Mouse (Mus musculus): ENCODE measurements around the gene Krtap17-1.

The Krtap17-1 gene

DNA sequence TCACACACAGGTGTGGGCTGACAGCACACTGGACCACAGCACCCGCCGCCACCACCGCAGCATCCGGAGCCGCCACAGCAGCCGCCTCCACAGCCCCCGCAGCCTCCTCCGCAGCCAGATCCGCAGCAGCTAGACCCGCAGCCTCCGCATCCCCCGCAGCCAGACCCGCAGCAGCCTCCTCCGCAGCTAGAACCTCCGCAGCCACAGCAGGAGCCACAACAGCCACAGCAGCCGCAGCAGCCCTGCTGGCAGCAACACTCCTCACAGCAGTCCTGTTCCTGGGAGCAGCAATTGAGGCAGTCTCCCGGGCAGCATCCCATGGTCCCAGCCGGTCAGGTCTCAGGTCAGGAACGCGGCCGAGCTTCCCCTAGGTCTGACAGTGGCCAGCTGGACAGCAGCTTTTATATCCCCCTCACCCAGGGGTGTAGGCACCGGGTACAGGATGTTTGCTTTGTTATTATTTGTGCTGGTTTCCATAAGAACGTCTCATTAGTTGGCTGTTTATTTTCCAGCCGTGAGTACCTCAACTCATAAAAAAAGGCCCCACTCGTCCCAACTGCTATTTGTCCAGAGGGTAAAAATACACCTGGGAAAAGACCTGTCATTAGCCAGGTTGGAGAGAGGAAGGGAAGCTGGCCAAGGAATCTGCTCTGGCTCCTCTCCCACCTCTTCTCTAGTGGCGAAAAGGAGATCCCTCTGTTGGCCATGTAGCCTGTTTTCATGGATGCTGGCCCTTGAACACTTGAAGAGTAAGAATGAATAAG, at the start of gene Krtap17-1:
Gene Krtap17-1, minus strand, starts transcription at position 375 of the 764 bp plus-strand sequence.
- in situ Hi-C loops (cut with MboI; ENCODE audit: low sequenced_read_pairs): no loop called here

DNA sequence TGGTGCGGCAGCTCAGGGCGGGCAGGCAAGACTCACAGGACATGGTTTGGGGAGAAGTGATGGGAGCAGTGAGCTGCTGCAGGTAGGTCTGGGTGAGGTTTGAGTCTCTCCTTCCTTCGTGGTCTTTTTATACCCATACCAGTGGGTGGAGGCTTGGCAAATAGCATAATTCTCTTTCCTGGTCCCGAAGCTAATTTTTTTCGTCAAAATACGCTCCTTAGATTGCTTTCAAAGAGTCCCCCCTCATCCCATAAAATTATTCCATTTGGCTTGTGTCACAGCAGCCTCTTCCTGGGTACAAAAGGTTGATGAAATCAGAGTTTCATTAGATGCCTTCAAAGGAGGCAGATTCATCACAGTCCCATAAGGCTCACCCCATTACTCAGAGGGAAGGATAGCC, 47.7 kb upstream of the Krtap17-1 start, which contains the start of gene Krt34:
Gene Krt34, minus strand, starts transcription at position 101 of the 400 bp plus-strand sequence.
- in situ Hi-C loops (cut with MboI; ENCODE audit: low sequenced_read_pairs): no loop called here

GRCm38 (mm10) chr11:100029768-100030167, 36.0 kb upstream of the Krtap17-1 start, which contains the start of gene Krt33b:
Gene Krt33b (minus strand): TSS chr11:100029868.
- in situ Hi-C loops (cut with MboI; ENCODE audit: low sequenced_read_pairs): no loop called here

- in situ Hi-C loops (cut with MboI; ENCODE audit: low sequenced_read_pairs): no loop called here
Observed at GRCm38 (mm10) chr11:100021438-100021837, 27.6 kb upstream of the Krtap17-1 start.

GRCm38 (mm10) chr11:100019466-100019865, 25.7 kb upstream of the Krtap17-1 start:
- in situ Hi-C loops (cut with MboI; ENCODE audit: low sequenced_read_pairs): no loop called here

- in situ Hi-C loops (cut with MboI; ENCODE audit: low sequenced_read_pairs): no loop called here
Observed at GRCm38 (mm10) chr11:100016112-100016511, 22.3 kb upstream of the Krtap17-1 start, which contains the start of gene Krt33a. Gene Krt33a (minus strand): TSS chr11:100016212.

DNA sequence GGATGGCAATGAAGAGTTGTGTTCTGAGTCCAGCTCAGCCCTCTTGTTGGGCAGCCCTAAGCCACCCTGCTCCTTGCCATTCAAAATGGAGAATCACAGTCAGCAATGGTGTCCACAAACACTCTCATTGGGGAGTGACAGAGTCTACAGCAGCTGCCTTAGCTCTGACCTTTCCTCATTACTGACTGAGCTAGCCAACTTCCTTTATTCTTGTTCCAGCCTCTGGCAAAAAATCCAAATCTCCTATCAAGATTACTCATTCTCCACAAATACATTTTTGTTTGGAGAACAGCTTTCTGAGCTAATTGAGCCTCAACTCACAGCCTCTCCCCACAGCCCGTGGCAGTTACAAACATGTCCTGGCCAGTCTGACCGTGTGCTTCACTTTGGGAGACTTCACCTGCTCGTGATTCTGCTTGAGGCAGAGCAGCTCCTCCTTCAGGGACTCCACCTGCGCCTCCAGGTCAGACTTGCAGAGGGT, 19.9 kb upstream of the Krtap17-1 start:
- in situ Hi-C loops (cut with MboI; ENCODE audit: low sequenced_read_pairs): no loop called here

DNA sequence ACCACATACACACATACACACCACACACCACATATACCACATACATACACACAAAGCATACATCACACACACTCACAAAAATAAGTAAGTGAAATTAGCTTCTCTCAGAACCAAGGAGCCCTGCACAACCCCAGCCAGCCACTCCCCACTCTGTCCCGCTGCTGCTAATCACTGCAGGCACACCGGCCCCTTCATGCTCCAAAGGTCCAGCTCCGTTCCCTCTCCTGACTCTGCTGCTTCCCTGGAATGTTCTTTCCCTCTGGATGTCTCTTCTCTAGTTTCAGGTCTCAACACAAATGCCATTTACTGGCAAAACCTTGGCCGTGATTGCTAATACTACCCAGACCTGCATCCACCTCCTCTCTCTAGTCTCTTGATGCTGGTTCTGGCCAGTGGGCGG, 16.9 kb upstream of the Krtap17-1 start:
- in situ Hi-C loops (cut with MboI; ENCODE audit: low sequenced_read_pairs): no loop called here

DNA sequence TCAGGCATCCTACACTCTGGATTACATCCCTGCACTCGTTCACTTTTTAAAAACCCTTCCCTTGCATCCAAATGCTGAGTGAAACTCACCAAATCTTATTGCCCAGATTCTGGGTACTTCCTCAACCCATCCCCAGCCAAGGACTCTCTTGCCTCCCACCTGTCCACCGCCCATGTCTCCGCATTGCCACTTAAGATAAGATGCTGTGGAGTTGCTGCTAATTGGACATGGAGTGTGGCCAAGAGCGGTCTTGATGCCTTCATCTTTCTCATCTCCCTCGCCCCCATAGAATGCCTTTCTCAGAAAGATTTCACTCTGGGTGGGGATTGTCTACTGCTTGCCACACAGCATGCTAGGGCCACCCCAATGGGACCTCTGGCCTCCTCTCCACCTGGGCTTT, 14.5 kb upstream of the Krtap17-1 start:
- in situ Hi-C loops (cut with MboI; ENCODE audit: low sequenced_read_pairs): no loop called here

DNA sequence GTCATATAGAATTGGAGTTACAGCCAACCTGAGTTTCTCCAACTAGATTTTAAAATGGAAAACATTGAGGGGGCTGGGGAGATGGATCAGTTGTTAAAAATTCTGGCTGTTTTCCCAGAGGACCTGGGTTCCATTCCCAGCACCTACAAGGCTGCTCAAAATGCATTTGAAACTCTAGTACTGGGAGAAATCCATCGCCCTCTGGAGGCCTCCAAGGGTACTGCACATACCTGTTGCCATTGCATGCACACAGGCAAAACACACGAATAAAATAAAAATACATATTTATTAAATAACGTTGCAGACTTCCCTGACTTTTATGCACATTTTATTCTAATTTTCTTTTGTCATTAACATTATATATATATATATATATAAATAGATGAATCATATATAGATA, 12.8 kb upstream of the Krtap17-1 start:
- in situ Hi-C loops (cut with MboI; ENCODE audit: low sequenced_read_pairs): no loop called here

DNA sequence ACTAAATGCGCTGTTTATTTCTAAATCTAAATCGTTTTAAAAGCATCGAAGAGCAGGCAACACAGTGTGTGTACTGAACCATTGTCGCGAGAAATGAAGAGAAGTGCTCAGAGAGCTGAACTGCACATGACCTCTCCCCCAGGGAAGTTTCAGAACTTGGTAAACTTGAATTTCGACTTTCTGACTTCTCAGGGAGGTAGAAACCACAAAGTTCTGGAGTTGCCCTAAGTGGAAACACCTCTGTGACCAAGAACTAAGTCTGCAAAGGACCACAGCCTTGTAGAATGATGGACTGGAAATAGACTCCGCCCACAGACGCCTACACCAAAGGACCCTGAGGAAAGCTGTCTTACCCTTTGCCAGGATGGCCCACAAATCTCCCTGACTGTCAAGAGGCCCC, 12.1 kb upstream of the Krtap17-1 start:
- in situ Hi-C loops (cut with MboI; ENCODE audit: low sequenced_read_pairs): no loop called here

- in situ Hi-C loops (cut with MboI; ENCODE audit: low sequenced_read_pairs): no loop called here
Observed at GRCm38 (mm10) chr11:100004846-100005245, 11.1 kb upstream of the Krtap17-1 start.

GRCm38 (mm10) chr11:99999091-99999490, 5.3 kb upstream of the Krtap17-1 start:
- in situ Hi-C loops (cut with MboI; ENCODE audit: low sequenced_read_pairs): no loop called here

GRCm38 (mm10) chr11:99994384-99994661, 529 bp upstream of the Krtap17-1 start:
- in situ Hi-C loops (cut with MboI; ENCODE audit: low sequenced_read_pairs): no loop called here

- in situ Hi-C loops (cut with MboI; ENCODE audit: low sequenced_read_pairs): no loop called here
Observed at GRCm38 (mm10) chr11:99990571-99990970, 3.2 kb downstream of the Krtap17-1 start.

DNA sequence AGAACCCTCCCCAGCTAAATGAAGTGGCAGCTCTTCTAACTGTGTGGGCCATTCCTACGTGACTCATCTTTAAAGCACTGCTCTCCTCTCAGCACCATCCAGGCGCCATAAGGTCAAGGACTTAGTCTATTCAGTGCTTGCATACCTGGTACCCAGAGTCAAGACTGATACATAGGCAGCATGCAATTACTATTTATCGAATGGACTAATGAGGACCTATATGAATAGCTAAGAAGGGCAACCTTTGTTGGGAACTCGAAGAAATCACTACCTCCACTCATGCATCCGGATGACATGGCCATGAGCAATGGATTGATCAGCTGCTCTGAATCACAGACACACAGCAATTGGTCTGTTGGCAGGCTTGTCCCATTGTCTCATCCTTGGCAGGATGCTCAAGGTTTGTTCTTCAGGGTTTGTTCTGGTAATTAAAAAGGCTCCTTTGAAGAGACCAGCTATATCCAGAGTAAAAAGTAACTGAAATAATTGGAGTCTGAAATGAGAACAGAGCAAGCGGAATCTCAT, 3.9 kb downstream of the Krtap17-1 start:
- in situ Hi-C loops (cut with MboI; ENCODE audit: low sequenced_read_pairs): no loop called here

DNA sequence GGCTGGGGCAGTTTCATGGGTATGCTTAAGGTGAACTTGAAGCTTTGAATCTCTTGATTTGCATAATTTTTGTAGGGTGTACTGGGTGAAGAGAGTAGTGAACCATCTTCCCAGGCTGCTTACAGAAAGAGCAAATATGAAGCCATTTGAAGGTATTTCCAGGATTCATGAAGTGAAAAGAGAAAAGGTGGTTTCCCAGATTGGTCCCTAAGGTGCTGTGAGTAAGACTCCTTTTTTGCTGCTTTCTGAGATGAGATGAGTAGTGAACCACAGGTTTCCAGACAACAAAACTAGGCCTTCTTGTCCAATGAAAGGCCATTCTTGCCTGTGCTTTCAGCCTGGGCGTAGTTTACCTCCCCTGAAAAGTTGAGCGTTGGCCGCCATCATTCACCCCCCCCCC, 5.3 kb downstream of the Krtap17-1 start:
- in situ Hi-C loops (cut with MboI; ENCODE audit: low sequenced_read_pairs): no loop called here

DNA sequence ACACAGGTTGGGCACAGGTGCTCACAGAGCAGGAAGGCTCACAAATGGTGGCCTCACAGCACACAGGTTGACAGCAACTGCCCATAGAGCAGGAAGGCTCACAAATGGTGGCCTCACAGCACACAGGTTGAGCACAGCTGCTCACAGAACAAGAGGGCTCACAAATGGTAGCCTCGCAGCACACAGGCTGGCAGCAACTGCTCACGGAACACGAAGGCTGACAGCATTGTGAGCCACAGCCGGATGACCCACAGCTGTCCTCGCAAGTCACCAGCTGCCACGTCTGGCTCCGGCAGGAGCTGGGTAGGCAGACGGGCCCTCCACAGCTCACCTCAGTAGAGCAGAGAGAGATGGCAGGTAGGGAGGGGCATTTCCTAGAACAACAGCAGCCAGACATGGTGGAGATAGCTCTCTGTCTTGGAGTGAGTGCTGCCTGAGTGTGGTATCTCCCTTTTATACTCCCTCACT, 7.6 kb downstream of the Krtap17-1 start, which contains the start of gene Krtap16-1:
Gene Krtap16-1, minus strand, starts transcription at position 418 of the 468 bp plus-strand sequence.
- in situ Hi-C loops (cut with MboI; ENCODE audit: low sequenced_read_pairs): no loop called here

- in situ Hi-C loops (cut with MboI; ENCODE audit: low sequenced_read_pairs): no loop called here
Observed at GRCm38 (mm10) chr11:99985291-99986092, 8.3 kb downstream of the Krtap17-1 start.

DNA sequence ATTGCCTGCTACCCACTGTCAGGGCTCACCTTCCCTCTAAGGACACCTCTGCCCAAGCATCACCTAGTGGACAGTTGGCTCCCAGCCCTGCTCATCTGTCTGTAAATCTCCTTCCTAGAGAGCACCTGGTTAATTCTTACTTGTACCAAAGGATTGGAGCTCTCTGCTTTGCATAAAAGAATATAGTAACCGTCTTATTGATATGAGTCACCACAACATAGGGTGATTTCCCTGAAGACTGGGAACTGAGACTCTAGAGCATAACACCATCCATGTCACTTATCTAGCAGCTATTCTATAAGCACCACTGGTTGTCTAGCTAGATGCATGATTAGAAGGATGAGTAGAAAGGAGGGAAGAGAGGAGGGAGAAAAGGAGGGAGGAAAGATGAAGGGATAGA, 10.4 kb downstream of the Krtap17-1 start:
- in situ Hi-C loops (cut with MboI; ENCODE audit: low sequenced_read_pairs): no loop called here

DNA sequence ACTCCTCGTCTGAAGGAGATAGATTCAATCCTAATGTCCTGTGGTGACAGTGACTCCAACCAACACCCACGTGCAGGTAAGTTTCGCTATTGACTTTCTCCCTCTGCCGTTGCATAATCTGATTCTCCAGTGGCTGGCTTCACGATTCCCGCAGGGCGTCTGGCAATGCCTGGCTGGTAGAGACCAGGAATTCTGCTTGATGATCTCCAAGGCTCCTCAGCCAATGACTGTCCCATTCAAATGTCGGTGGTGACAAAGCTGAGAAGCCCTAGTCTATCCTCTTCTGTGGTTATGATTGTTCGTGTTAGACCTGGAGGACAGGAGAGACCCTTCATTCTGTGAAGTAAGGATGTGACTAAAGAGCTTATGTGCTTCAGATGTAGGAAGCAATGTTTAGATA, 11.1 kb downstream of the Krtap17-1 start:
- in situ Hi-C loops (cut with MboI; ENCODE audit: low sequenced_read_pairs): no loop called here
